Mouse (Mus musculus) cortical plate, adult 2 months (tissue): ENCODE measurements around the gene B020004J07Rik.

ENCODE experiments used
- CTCF ChIP-seq: fragments of 200-500 bp; IDR thresholded peaks from 2 replicates; pipeline ENCODE4 v1.5.1; 2011; ENCODE audit warnings: mild to moderate bottlenecking, control low read depth, low read length; ENCODE audit not compliant: insufficient read depth; ENCODE audit errors: extremely low read depth
- POLR2A ChIP-seq: fragments of 200-500 bp; IDR thresholded peaks from 2 replicates; pipeline ENCODE4 v1.6.1; 2011; ENCODE audit warnings: mild to moderate bottlenecking, low read length, control low read depth; ENCODE audit not compliant: insufficient read depth; ENCODE audit errors: extremely low read depth

DNA sequence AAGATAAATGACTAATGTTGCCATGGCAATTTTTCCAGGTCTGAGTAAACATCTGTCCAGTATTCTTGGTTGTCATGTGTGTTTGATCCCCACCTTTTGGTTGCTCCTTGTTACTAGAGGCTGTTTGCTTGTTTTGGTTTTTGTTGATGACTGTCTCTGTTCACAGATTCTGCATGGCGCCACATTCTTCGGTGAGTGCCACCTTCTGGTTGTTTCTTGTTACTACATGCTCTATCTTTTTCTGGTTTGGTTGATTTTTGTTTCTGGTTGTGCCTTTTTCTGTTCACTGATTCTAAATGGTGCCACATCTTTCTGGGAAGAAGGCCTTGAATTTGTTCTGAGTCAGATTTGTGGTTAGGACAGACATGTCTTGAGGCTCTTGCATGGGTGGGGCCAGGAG is 7.1 kb upstream of the B020004J07Rik start:
- TF ChIP-seq CTCF = no peak
- no peak for TF ChIP-seq POLR2A
